Mouse (Mus musculus) liver, embryonic 15.5 days (tissue): ENCODE data around the gene Tapbpl. TPM values are rescaled to one million over a fixed set of nuclear protein-coding genes. Genes with fewer than 3 reads are reported as not detected.

Experiments
- ATAC-seq: fragments of 200-750 bp; cut with Nextera tagmentation; 2 replicates; pipeline ENCODE4 v1.8.0; 2017; ENCODE audit warnings: moderate number of reproducible peaks, mild to moderate bottlenecking, moderate library complexity; ENCODE audit not compliant: insufficient read depth
- H3K27ac ChIP-seq: fragments of 300-500 bp; sonication (generic); replicated peaks from 2 replicates; pipeline ENCODE4 v1.5.1; 2015; ENCODE audit warnings: mild to moderate bottlenecking, inconsistent platforms
- H3K27me3 ChIP-seq: fragments of 300-500 bp; sonication (generic); 2 replicates; pipeline ENCODE4 v1.6.1; 2015; ENCODE audit warnings: mild to moderate bottlenecking, inconsistent platforms
- H3K36me3 ChIP-seq: fragments of 300-500 bp; sonication (generic); replicated peaks from 2 replicates; pipeline ENCODE4 v1.6.1; 2015; ENCODE audit warnings: moderate library complexity, mild to moderate bottlenecking, inconsistent platforms
- H3K4me1 ChIP-seq: fragments of 300-500 bp; sonication (generic); replicated peaks from 2 replicates; pipeline ENCODE4 v1.6.1; 2015; ENCODE audit warnings: inconsistent platforms
- H3K4me2 ChIP-seq: fragments of 300-500 bp; sonication (generic); 2 replicates; pipeline ENCODE4 v1.6.1; 2015; ENCODE audit warnings: moderate library complexity, mild to moderate bottlenecking, inconsistent platforms
- H3K4me3 ChIP-seq: fragments of 300-500 bp; sonication (generic); replicated peaks from 2 replicates; pipeline ENCODE4 v1.5.1; 2015; ENCODE audit warnings: mild to moderate bottlenecking, inconsistent platforms
- H3K9ac ChIP-seq: fragments of 300-500 bp; sonication (generic); 2 replicates; pipeline ENCODE4 v1.6.1; 2015; ENCODE audit warnings: moderate library complexity, mild to moderate bottlenecking, inconsistent platforms
- H3K9me3 ChIP-seq: fragments of 300-500 bp; sonication (generic); replicated peaks from 2 replicates; pipeline ENCODE4 v1.6.1; 2016; ENCODE audit warnings: inconsistent platforms
- WGBS: fragments of 180-500 bp; shearing (Covaris S2); methylation state at CpG from one replicate; pipeline ENCODE4 v1.1.7; 2015; ENCODE audit warnings: mixed read lengths; ENCODE audit not compliant: insufficient replicate concordance; 5-methylcytosine and 5-hydroxymethylcytosine counted together
- polyA plus RNA-seq: library from polyadenylated mRNA; unstranded; fragments of >200 nt; fragmentation: Nextera tagmentation; extraction: Ambion mirVana; gene quantifications from 2 replicates; pipeline ENCODE4 v1.2.1, GENCODE M21; 2015

The Tapbpl gene
- polyA plus RNA-seq, 1 experiment from 2014 or later: 8.4 TPM

GRCm38 (mm10) chr6:125196301-125196700 lies 35.4 kb downstream of the Tapbpl start:
- H3K4me3 ChIP-seq: no peak overlapping the region
- 67% methylated on average over 3 of the region's 3 CpGs for WGBS

GRCm38 (mm10) chr6:125195541-125196075 lies 36.1 kb downstream of the Tapbpl start:
- Histone ChIP-seq H3K27ac (no peak overlapping the region), H3K27me3 (no peaks in the 10 kb centered on the region), H3K4me1 (peaks cover 16% of the 10 kb centered on the region), H3K36me3 (peaks cover 27% of the 10 kb centered on the region), H3K9me3 (no peaks in the 10 kb centered on the region), H3K9ac (no peak overlapping the region), H3K4me2 (no peak overlapping the region), H3K4me3 (no peak overlapping the region)
- ATAC-seq: no peak
- 63% methylated on average over 1 of the region's 1 CpGs for WGBS

More at GRCm38 (mm10) chr6:125196301-125196700, 35.4 kb downstream of the Tapbpl start:
- Histone ChIP-seq H3K36me3 (peaks cover 27% of the 10 kb centered on the region), H3K27me3 (no peaks in the 10 kb centered on the region), H3K9me3 (no peaks in the 10 kb centered on the region), H3K27ac (no peak overlapping the region), H3K4me2 (no peak overlapping the region), H3K9ac (no peak overlapping the region), H3K4me1 (peaks cover 16% of the 10 kb centered on the region)
- no peak for ATAC-seq

- Histone ChIP-seq H3K27ac (peak overlapping the region; percentile 99), H3K36me3 (peaks cover 44% of the 10 kb centered on the region), H3K9me3 (no peaks in the 10 kb centered on the region), H3K4me2 (peak overlapping the region; percentile 76), H3K4me1 (peaks cover 33% of the 10 kb centered on the region), H3K9ac (peak overlapping the region; percentile 80), H3K4me3 (peak overlapping the region; percentile 70), H3K27me3 (no peaks in the 10 kb centered on the region)
- ATAC-seq: no peak
- 29% methylated on average over 7 of the region's 7 CpGs for WGBS
These were observed 38.3 kb downstream of the Tapbpl start for GRCm38 (mm10) chr6:125193390-125193789.

GRCm38 (mm10) chr6:125192841-125193240 lies 38.8 kb downstream of the Tapbpl start:
- Histone ChIP-seq H3K27ac (peak overlapping the region; percentile 99), H3K36me3 (peaks cover 49% of the 10 kb centered on the region), H3K4me2 (peak overlapping the region; percentile 76), H3K4me3 (peak overlapping the region; percentile 70), H3K9ac (peak overlapping the region; percentile 80), H3K4me1 (peaks cover 34% of the 10 kb centered on the region), H3K9me3 (no peaks in the 10 kb centered on the region), H3K27me3 (no peaks in the 10 kb centered on the region)
- 9% methylated on average over 5 of the region's 5 CpGs for WGBS
- no peak for ATAC-seq

GRCm38 (mm10) chr6:125192016-125192714 lies 39.5 kb downstream of the Tapbpl start:
- under 1% methylated on average over 34 of the region's 34 CpGs for WGBS
- peak; percentile 90 for ATAC-seq
- H3K4me2 ChIP-seq: peak overlapping the region; percentile 76
- no peaks in the 10 kb centered on the region for H3K9me3 ChIP-seq
- H3K36me3 ChIP-seq: peaks cover 56% of the 10 kb centered on the region
- H3K4me1 ChIP-seq: peaks cover 34% of the 10 kb centered on the region
- peak overlapping the region; percentile 99 for H3K27ac ChIP-seq
- H3K27me3 ChIP-seq: no peaks in the 10 kb centered on the region
- H3K9ac ChIP-seq: peak overlapping the region; percentile 80
- peak overlapping the region; percentile 70 for H3K4me3 ChIP-seq

- Histone ChIP-seq H3K36me3 (peaks cover 63% of the 10 kb centered on the region), H3K4me3 (peak within 1 kb of the TSS; percentile 70), H3K27ac (peak within 1 kb of the TSS; percentile 99), H3K27me3 (no peaks in the 10 kb centered on the region), H3K4me2 (peak within 1 kb of the TSS; percentile 76), H3K9ac (peak within 1 kb of the TSS; percentile 80), H3K4me1 (peaks cover 34% of the 10 kb centered on the region), H3K9me3 (no peaks in the 10 kb centered on the region)
- peak; percentile 92 for ATAC-seq
- under 1% methylated on average over 54 of the region's 54 CpGs for WGBS
These were observed 40.2 kb downstream of the Tapbpl start, which contains the start of the genes Ncapd2 and Mrpl51 for GRCm38 (mm10) chr6:125191332-125192015. TSS of gene Ncapd2 (minus strand) at chr6:125191701. TSS of gene Mrpl51 (plus strand) at chr6:125191801.

GRCm38 (mm10) chr6:125190816-125191215 lies 40.8 kb downstream of the Tapbpl start:
- Histone ChIP-seq H3K9me3 (no peaks in the 10 kb centered on the region), H3K36me3 (peaks cover 69% of the 10 kb centered on the region), H3K9ac (peak overlapping the region; percentile 73), H3K4me1 (peaks cover 34% of the 10 kb centered on the region), H3K27ac (peak overlapping the region; percentile 99), H3K4me2 (peak overlapping the region; percentile 60), H3K27me3 (no peaks in the 10 kb centered on the region), H3K4me3 (peak overlapping the region; percentile 70)
- ATAC-seq: no peak

- no peaks in the 10 kb centered on the region for H3K9me3 ChIP-seq
- no peak overlapping the region for H3K27ac ChIP-seq
- H3K4me3 ChIP-seq: no peak overlapping the region
- H3K36me3 ChIP-seq: peaks cover 88% of the 10 kb centered on the region
- H3K4me2 ChIP-seq: no peak overlapping the region
- peaks cover 19% of the 10 kb centered on the region for H3K4me1 ChIP-seq
- WGBS: 91% methylated on average over 10 of the region's 10 CpGs
- ATAC-seq: no peak
- H3K9ac ChIP-seq: no peak overlapping the region
- no peaks in the 10 kb centered on the region for H3K27me3 ChIP-seq
These were observed 45.5 kb downstream of the Tapbpl start for GRCm38 (mm10) chr6:125186203-125186602.

GRCm38 (mm10) chr6:125182133-125182532 lies 49.5 kb downstream of the Tapbpl start:
- no peak overlapping the region for H3K4me2 ChIP-seq
- peaks cover 100% of the 10 kb centered on the region for H3K36me3 ChIP-seq
- no peak overlapping the region for H3K27ac ChIP-seq
- no peak for ATAC-seq
- no peak overlapping the region for H3K4me3 ChIP-seq
- 83% methylated on average over 5 of the region's 5 CpGs for WGBS
- H3K9ac ChIP-seq: no peak overlapping the region
- no peaks in the 10 kb centered on the region for H3K27me3 ChIP-seq
- no peaks in the 10 kb centered on the region for H3K9me3 ChIP-seq
- H3K4me1 ChIP-seq: no peaks in the 10 kb centered on the region

- H3K4me1 ChIP-seq: no peaks in the 10 kb centered on the region
- H3K27ac ChIP-seq: no peak overlapping the region
- no peak overlapping the region for H3K4me2 ChIP-seq
- no peak overlapping the region for H3K9ac ChIP-seq
- H3K9me3 ChIP-seq: no peaks in the 10 kb centered on the region
- H3K27me3 ChIP-seq: no peaks in the 10 kb centered on the region
- no peak for ATAC-seq
- no peak overlapping the region for H3K4me3 ChIP-seq
- WGBS: 88% methylated on average over 7 of the region's 7 CpGs
- H3K36me3 ChIP-seq: peaks cover 100% of the 10 kb centered on the region
These were observed 52.1 kb downstream of the Tapbpl start for GRCm38 (mm10) chr6:125179601-125180000.

- WGBS: 90% methylated on average over 5 of the region's 5 CpGs
- Histone ChIP-seq H3K4me2 (no peak overlapping the region), H3K9me3 (no peaks in the 10 kb centered on the region), H3K4me3 (no peak overlapping the region), H3K27ac (no peak overlapping the region), H3K27me3 (no peaks in the 10 kb centered on the region), H3K4me1 (peaks cover 14% of the 10 kb centered on the region), H3K36me3 (peaks cover 100% of the 10 kb centered on the region), H3K9ac (no peak overlapping the region)
- no peak for ATAC-seq
These were observed 56.2 kb downstream of the Tapbpl start for GRCm38 (mm10) chr6:125175469-125175868.
